Mouse (Mus musculus) kidney, postnatal 0 days (tissue): ENCODE results near the gene Cyp2d10. TPM values are rescaled to one million over a fixed set of nuclear protein-coding genes. Genes with fewer than 3 reads are reported as not detected.

Source experiments
- ATAC-seq: fragments of 200-750 bp; cut with Nextera tagmentation; replicated peaks from 2 replicates; pipeline ENCODE4 v1.8.0; 2017; ENCODE audit warnings: low read depth, moderate number of reproducible peaks, moderate TSS enrichment, moderate library complexity; ENCODE audit not compliant: low FRiP score
- DNase-seq: peaks from one replicate; pipeline ENCODE4 v3.0.0-alpha.2; 2016; ENCODE audit warnings: low spot score
- H3K27ac ChIP-seq: fragments of 300-500 bp; sonication (generic); 2 replicates; pipeline ENCODE4 v1.5.1; 2014; ENCODE audit warnings: mild to moderate bottlenecking
- H3K27me3 ChIP-seq: fragments of 300-500 bp; sonication (generic); 2 replicates; pipeline ENCODE4 v1.6.1; 2014; ENCODE audit warnings: low read length, mixed read lengths; ENCODE audit not compliant: insufficient read depth
- H3K36me3 ChIP-seq: fragments of 300-500 bp; sonication (generic); 2 replicates; pipeline ENCODE4 v1.6.1; 2014; ENCODE audit warnings: low read length, mixed read lengths; ENCODE audit not compliant: insufficient read depth
- H3K4me1 ChIP-seq: fragments of 300-500 bp; sonication (generic); replicated peaks from 2 replicates; pipeline ENCODE4 v1.6.1; 2014; ENCODE audit warnings: antibody characterized with exemption, low read length, mixed read lengths; ENCODE audit not compliant: insufficient read depth
- H3K4me2 ChIP-seq: fragments of 300-500 bp; sonication (generic); 2 replicates; pipeline ENCODE4 v1.6.1; 2014; ENCODE audit warnings: mild to moderate bottlenecking, low read length, moderate library complexity, mixed read lengths
- H3K4me3 ChIP-seq: fragments of 300-500 bp; sonication (generic); replicated peaks from 2 replicates; pipeline ENCODE4 v1.5.1; 2014; ENCODE audit warnings: low read depth, low read length
- H3K9ac ChIP-seq: fragments of 300-500 bp; sonication (generic); 2 replicates; pipeline ENCODE4 v1.6.1; 2014; ENCODE audit warnings: low read depth, low read length
- H3K9me3 ChIP-seq: fragments of 300-500 bp; sonication (generic); replicated peaks from 2 replicates; pipeline ENCODE4 v1.6.1; 2016; ENCODE audit warnings: low read length, inconsistent platforms, mixed read lengths
- CTCF ChIP-seq: IDR thresholded peaks from 2 replicates; pipeline ENCODE4 v1.5.1; 2016; ENCODE audit warnings: antibody characterized with exemption, low read depth, mild to moderate bottlenecking, moderate library complexity
- WGBS: fragments of 180-500 bp; shearing (Covaris S2); extraction: QIAGEN DNeasy Blood & Tissue Kit; methylation state at CpG from one replicate; pipeline ENCODE4 v1.1.7; 2014; 5-methylcytosine and 5-hydroxymethylcytosine counted together
- polyA plus RNA-seq: library from polyadenylated mRNA; unstranded; fragments of >200 nt; fragmentation: Nextera tagmentation; extraction: Ambion mirVana; gene quantifications from 2 replicates; pipeline ENCODE4 v1.2.1, GENCODE M21; 2015

The Cyp2d10 gene
- polyA plus RNA-seq, 1 experiment from 2014 or later: 0.12 TPM

DNA sequence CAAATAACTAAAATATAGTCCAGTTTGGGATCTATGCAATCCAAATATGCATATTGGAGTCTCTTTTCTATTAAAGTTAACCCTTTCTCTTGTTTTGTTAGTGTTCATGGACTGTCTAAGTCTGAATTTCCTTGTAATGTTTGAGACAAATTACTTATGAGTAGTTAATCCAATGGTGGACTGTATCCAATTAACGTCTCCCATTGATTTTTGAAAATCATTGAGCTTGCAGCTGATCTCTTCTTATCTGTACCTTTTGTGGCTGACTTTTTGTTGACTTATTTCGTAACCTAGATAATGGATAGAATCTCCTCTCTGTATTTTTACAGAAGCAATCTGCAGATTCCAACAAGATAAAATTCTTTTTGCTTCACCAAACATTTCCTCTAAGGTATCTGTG lies 24.6 kb downstream of the Cyp2d10 start:
- H3K4me3 ChIP-seq: no peak overlapping the region
- H3K36me3 ChIP-seq: no peaks in the 10 kb centered on the region
- H3K9ac ChIP-seq: no peak overlapping the region
- ATAC-seq (no peak), DNase-seq (no peak)
- no peak overlapping the region for H3K27ac ChIP-seq
- TF ChIP-seq CTCF: no peak
- H3K9me3 ChIP-seq: no peaks in the 10 kb centered on the region
- peaks cover 7% of the 10 kb centered on the region for H3K4me1 ChIP-seq
- 92% methylated on average over 2 of the region's 2 CpGs for WGBS
- H3K27me3 ChIP-seq: no peaks in the 10 kb centered on the region
- no peak overlapping the region for H3K4me2 ChIP-seq

DNA sequence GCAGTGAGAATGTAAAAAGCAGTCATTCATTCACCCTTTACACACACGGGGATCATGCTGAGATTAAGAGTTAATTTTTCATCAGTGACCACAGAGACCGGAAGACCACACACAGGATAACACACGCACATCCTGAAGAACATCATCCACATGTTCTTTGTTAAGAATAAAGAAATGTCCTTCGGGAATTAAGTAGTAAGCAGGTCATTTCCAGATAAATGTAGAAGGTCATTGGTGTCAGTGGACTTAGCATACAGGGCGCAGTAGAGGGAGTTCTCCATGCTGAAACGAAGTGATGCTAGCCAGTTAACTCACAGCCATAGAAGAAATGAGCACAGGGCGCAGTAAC lies 26.3 kb downstream of the Cyp2d10 start:
- no peaks in the 10 kb centered on the region for H3K27me3 ChIP-seq
- ATAC-seq: peak; percentile 52; the same call in 1 of the 2 replicates
- H3K27ac ChIP-seq: peak overlapping the region; percentile 74; the same call in 1 of the 2 replicates
- H3K4me1 ChIP-seq: peaks cover 12% of the 10 kb centered on the region
- no peak overlapping the region for H3K9ac ChIP-seq
- H3K4me2 ChIP-seq: peak overlapping the region; percentile 75
- peak; percentile 79 for DNase-seq
- no peaks in the 10 kb centered on the region for H3K9me3 ChIP-seq
- no peaks in the 10 kb centered on the region for H3K36me3 ChIP-seq
- 25% methylated on average over 7 of the region's 7 CpGs for WGBS
- TF ChIP-seq CTCF: no peak
- no peak overlapping the region for H3K4me3 ChIP-seq

DNA sequence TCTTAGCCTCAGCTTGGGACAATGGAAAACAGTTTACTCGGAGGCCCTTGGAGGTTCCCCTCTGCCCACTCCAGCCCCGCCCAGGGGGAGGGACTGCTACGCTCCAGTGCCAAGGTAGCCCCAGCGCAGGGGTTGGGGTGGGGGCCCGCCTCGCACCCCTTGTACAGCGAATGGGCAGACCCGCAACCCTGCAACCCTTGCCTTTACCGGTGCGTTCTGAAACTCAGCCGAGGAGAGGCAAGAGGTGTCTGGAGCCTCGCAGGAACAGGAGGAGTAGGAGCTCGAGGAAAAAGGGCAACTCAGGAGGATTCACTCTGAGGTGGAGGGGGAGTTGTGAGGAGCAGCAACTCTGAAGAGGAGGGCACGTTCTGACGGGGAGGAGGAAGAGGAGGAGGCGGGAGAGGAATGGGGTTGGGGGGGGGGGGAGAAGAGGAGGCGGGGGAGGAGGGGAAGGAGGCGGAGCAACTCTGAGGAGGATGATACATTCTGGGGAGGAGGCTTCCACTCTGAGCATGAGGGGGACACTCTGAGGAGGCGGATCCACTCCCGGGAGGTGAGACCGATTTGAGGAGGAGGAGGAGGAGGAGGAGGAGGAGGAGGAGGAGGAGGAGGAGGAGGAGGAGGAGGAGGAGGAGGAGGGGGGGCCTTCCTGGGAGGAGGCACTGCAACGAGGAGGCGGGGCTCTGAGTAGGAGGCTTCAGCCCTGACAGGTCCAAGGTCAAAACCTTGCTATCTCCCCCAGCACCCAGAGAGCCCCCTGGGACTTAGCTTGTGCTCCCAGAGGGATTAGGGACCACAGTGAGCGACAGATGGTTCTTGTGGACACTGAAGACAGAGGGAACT lies 26.9 kb downstream of the Cyp2d10 start, which contains the start of gene Cyp2d22:
Cyp2d22 (minus strand) TSS at position 390 of the 843 bp plus-strand sequence.
- DNase-seq: peak; percentile 84
- whole genome bisulfite sequencing: 2% methylated on average over 19 of the region's 24 CpGs

DNA sequence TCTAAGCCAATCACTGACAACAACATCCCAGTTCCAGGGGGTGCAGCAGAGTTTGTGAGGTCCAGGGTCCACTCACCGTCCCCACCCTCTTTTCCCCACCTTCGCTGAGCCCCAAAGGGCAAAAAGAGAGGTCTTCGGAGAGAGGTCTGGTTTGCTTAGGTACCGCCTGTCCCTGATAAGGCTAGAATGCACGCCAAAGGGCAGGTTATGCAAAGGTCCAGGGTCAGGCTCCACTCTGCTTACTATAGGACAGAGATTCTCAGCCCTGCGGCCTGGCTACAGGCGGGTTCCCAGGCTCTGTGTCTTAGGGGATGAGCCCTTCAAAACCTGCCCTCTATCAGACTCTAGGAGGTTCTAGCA lies 27.5 kb downstream of the Cyp2d10 start:
- Histone ChIP-seq H3K4me2 (peak overlapping the region; percentile 75), H3K27me3 (no peaks in the 10 kb centered on the region), H3K9me3 (no peaks in the 10 kb centered on the region), H3K4me1 (peaks cover 12% of the 10 kb centered on the region), H3K36me3 (no peaks in the 10 kb centered on the region), H3K4me3 (peak overlapping the region; percentile 54), H3K9ac (peak overlapping the region; percentile 71), H3K27ac (peak overlapping the region; percentile 93)
- 21% methylated on average over 7 of the region's 7 CpGs for WGBS
- DNase-seq (no peak), ATAC-seq (peak; percentile 27; the same call in 1 of the 2 replicates)
- TF ChIP-seq CTCF: no peak

More for the DNA sequence above, 26.9 kb downstream of the Cyp2d10 start, which contains the start of gene Cyp2d22:
- peak within 1 kb of the TSS; percentile 93 for H3K27ac ChIP-seq
- H3K4me2 ChIP-seq: peak within 1 kb of the TSS; percentile 75
- H3K4me1 ChIP-seq: peaks cover 12% of the 10 kb centered on the region
- peak within 1 kb of the TSS; percentile 54 for H3K4me3 ChIP-seq
- ATAC-seq: peak; percentile 75
- H3K9ac ChIP-seq: peak within 1 kb of the TSS; percentile 71
- H3K36me3 ChIP-seq: no peaks in the 10 kb centered on the region
- no peak for TF ChIP-seq CTCF
- no peaks in the 10 kb centered on the region for H3K9me3 ChIP-seq
- H3K27me3 ChIP-seq: no peaks in the 10 kb centered on the region

DNA sequence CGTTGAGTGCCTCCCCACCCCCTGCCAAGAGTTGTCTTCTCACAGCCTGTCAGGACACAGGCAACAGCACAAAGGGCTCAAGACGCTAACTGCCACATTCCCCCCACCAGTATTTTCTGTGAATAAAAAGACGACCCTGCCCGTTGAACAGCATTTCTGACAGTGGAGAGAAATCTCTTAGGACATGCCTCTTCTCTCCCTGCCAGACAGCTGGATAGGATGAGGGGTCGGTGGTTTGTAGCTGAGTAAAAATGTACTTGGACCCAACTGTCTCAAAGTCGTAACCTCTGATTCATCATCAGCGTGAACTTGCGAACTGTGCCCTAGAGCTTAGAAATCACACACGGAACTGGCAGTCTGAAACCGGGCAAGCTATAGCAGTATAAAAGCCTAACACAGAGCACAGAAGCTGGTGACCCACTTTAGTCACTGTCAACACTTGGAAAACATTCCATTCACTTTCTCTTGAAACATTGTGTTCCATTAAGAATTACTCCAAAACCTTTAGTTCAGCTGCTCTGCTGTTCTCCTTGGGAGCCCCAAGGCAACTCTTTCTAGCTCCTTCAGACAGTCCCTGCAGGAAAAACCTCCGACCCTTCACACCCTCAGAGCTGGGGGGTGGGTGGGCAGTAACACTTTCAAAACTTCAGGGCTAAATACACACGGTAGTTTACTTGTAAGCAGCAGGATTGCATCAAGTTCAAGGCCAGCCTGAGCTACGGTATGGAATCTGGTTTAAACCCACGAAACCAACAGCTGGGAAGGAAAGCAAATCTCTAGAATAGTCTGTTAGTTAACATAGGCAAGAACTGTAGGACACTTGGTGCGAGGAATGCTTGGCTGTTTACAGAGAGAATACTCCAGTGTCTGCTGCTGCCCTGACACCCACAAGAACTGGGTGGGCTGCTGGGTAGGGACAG lies 28.5 kb downstream of the Cyp2d10 start:
- H3K4me3 ChIP-seq: peak overlapping the region; percentile 54
- no peaks in the 10 kb centered on the region for H3K27me3 ChIP-seq
- no peaks in the 10 kb centered on the region for H3K9me3 ChIP-seq
- H3K9ac ChIP-seq: peak overlapping the region; percentile 71; the same call in 1 of the 2 replicates
- peaks cover 4% of the 10 kb centered on the region; the same call in 1 of the 2 replicates for H3K36me3 ChIP-seq
- WGBS: 37% methylated on average over 15 of the region's 15 CpGs
- peak overlapping the region; percentile 93 for H3K27ac ChIP-seq
- no peak for TF ChIP-seq CTCF
- DNase-seq (peak; percentile 74), ATAC-seq (no peak)
- peak overlapping the region; percentile 75 for H3K4me2 ChIP-seq
- peaks cover 12% of the 10 kb centered on the region for H3K4me1 ChIP-seq

DNA sequence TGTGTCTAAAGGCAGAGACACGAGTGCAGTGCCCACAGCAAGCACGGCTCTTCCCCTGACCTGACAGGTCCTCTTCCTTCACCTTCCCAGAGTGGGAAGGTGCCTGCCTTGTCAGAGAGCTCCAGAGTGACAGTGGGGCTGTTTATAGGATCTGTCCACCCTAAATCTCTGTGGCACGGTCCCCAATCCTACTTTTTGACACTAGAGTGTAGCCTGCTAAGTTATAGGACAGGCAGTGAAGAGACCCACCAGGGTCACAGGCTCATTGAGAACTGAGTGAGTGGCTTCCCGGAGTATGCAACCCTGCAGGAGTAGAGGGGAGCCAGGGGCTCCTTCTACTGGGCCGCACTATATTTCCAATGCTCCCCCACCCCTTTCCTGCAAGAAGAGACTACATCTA lies 29.3 kb downstream of the Cyp2d10 start:
- 76% methylated on average over 5 of the region's 5 CpGs for WGBS

More for the DNA sequence above, 29.3 kb downstream of the Cyp2d10 start:
- H3K4me3 ChIP-seq: no peak overlapping the region
- H3K4me2 ChIP-seq: peak overlapping the region; percentile 75
- no peaks in the 10 kb centered on the region for H3K9me3 ChIP-seq
- peaks cover 12% of the 10 kb centered on the region for H3K4me1 ChIP-seq
- DNase-seq: no peak
- H3K36me3 ChIP-seq: peaks cover 4% of the 10 kb centered on the region; the same call in 1 of the 2 replicates
- H3K27me3 ChIP-seq: no peaks in the 10 kb centered on the region
- peak overlapping the region; percentile 93 for H3K27ac ChIP-seq
- TF ChIP-seq CTCF: no peak
- no peak overlapping the region; the same call in 1 of the 2 replicates for H3K9ac ChIP-seq
- no peak for ATAC-seq
